Mouse (Mus musculus) intestine, postnatal 0 days (tissue): ENCODE data around the gene Ccdc106. TPM values are rescaled to one million over a fixed set of nuclear protein-coding genes. Genes with fewer than 3 reads are reported as not detected.

Experiments used
- ATAC-seq: fragments of 200-750 bp; cut with Nextera tagmentation; 2 replicates; pipeline ENCODE4 v1.8.0; 2017; ENCODE audit warnings: mild to moderate bottlenecking, moderate TSS enrichment, moderate library complexity
- H3K27ac ChIP-seq: fragments of 300-500 bp; sonication (generic); 2 replicates; pipeline ENCODE4 v1.5.1; 2014; ENCODE audit warnings: mild to moderate bottlenecking, low read depth, low read length, moderate library complexity
- H3K27me3 ChIP-seq: fragments of 300-500 bp; sonication (generic); replicated peaks from 2 replicates; pipeline ENCODE4 v1.6.1; 2014; ENCODE audit warnings: low read length, mixed read lengths; ENCODE audit not compliant: control insufficient read depth, insufficient read depth
- H3K36me3 ChIP-seq: fragments of 300-500 bp; sonication (generic); 2 replicates; pipeline ENCODE4 v1.6.1; 2014; ENCODE audit warnings: mild to moderate bottlenecking, moderate library complexity; ENCODE audit not compliant: control insufficient read depth, insufficient read depth
- H3K4me1 ChIP-seq: fragments of 300-500 bp; sonication (generic); replicated peaks from 2 replicates; pipeline ENCODE4 v1.6.1; 2014; ENCODE audit warnings: antibody characterized with exemption, low read length, mixed read lengths; ENCODE audit not compliant: control insufficient read depth, insufficient read depth
- H3K4me2 ChIP-seq: fragments of 300-500 bp; sonication (generic); replicated peaks from 2 replicates; pipeline ENCODE4 v1.6.1; 2014; ENCODE audit warnings: low read depth, mild to moderate bottlenecking, moderate library complexity
- H3K4me3 ChIP-seq: fragments of 300-500 bp; sonication (generic); 2 replicates; pipeline ENCODE4 v1.5.1; 2014; ENCODE audit warnings: low read depth, low read length
- H3K9ac ChIP-seq: fragments of 300-500 bp; sonication (generic); 2 replicates; pipeline ENCODE4 v1.6.1; 2014; ENCODE audit warnings: mild to moderate bottlenecking, low read depth, low read length
- H3K9me3 ChIP-seq: fragments of 300-500 bp; sonication (generic); 2 replicates; pipeline ENCODE4 v1.6.1; 2016; ENCODE audit warnings: mixed run types; ENCODE audit not compliant: control insufficient read depth
- CTCF ChIP-seq: sonication (generic); IDR thresholded peaks from 2 replicates; pipeline ENCODE4 v1.5.1; 2016; ENCODE audit warnings: low read depth, mild to moderate bottlenecking, control low read depth, antibody characterized with exemption, moderate library complexity
- WGBS: fragments of 180-500 bp; shearing (Covaris S2); extraction: QIAGEN DNeasy Blood & Tissue Kit; methylation state at CpG from one replicate; pipeline ENCODE4 v1.1.7; 2014; 5-methylcytosine and 5-hydroxymethylcytosine counted together
- polyA plus RNA-seq: library from polyadenylated mRNA; unstranded; fragments of >200 nt; fragmentation: Nextera tagmentation; extraction: Ambion mirVana; gene quantifications from 2 replicates; pipeline ENCODE4 v1.2.1, GENCODE M21; 2015

Gene Ccdc106
- polyA plus RNA-seq, 1 experiment from 2014 or later = 8.8 TPM

GRCm38 (mm10) chr7:5089853-5090252, 69.5 kb downstream of the Ccdc106 start:
- TF ChIP-seq CTCF = no peak
- WGBS = 94% methylated on average over 15 of the region's 15 CpGs
- Histone ChIP-seq H3K4me2 (no peak overlapping the region), H3K36me3 (peaks cover 61% of the 10 kb centered on the region), H3K9ac (no peak overlapping the region), H3K27me3 (no peaks in the 10 kb centered on the region), H3K9me3 (no peaks in the 10 kb centered on the region), H3K4me3 (no peak overlapping the region), H3K27ac (peak overlapping the region; percentile 15; the same call in 1 of the 2 replicates), H3K4me1 (peaks cover 14% of the 10 kb centered on the region; the same call in 1 of the 2 replicates)
- ATAC-seq = no peak

DNA sequence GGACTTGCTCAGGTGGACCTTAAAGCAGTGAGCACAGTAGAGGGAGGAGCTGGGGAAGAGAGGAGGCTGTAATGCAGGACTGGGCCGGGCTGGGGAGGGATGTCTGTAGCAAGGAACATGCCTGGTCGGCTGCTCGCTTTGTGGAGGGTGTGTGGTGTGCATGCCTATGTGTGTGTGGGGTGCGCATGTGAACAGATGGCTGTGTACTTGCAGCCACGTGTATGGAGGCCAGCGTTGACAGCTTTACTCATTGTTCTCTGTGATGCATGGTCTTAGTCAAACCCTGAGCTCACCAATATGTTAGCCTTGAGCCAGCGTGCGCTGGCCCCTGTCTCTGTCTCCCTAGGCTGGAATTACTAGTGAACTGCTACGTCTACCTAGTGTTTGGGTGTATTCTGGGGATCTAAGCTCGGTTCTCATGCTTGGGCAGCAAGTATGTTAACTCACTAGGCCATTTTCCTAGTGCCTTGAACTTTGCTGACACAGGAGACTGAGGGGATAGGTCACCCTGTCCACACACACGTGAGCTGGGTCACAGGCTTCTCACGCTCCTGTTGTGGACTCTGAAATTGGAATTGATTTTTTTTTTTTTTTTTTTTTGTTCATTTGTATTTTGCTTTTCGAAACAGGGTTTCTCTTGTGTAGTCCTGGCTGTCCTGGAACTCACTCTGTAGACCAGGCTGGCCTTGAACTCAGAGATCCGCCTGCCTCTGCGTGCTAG, 70.8 kb downstream of the Ccdc106 start:
- Histone ChIP-seq H3K9ac (no peak overlapping the region), H3K4me3 (no peak overlapping the region), H3K9me3 (no peaks in the 10 kb centered on the region), H3K36me3 (peaks cover 67% of the 10 kb centered on the region), H3K27ac (peak overlapping the region; percentile 50; the same call in 1 of the 2 replicates), H3K27me3 (no peaks in the 10 kb centered on the region), H3K4me2 (no peak overlapping the region), H3K4me1 (peaks cover 14% of the 10 kb centered on the region; the same call in 1 of the 2 replicates)
- no peak for TF ChIP-seq CTCF
- ATAC-seq = no peak
- 81% methylated on average over 15 of the region's 15 CpGs for WGBS

DNA sequence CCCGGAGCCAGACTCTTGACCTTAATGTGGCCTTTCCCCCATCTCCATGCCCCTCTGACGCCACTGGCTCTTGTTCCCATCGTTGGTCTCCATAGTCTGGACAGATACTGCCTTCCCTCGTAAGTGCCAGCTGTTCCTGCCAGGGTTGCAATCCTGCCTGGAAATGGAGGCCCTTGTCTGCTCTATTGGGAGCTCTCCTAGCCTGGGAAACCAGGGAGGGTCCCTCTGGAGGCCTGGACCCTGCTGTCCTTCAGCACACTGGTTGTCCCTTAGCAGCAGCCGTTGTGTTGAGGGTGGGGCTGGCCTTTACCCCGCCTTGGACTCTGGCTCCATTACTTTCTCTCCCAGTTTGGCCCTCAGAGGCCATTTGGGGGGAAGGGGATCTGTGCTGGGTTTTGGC, 72.0 kb downstream of the Ccdc106 start:
- TF ChIP-seq CTCF = no peak
- Histone ChIP-seq H3K4me3 (no peak overlapping the region), H3K4me1 (peaks cover 9% of the 10 kb centered on the region; the same call in 1 of the 2 replicates), H3K27ac (peak overlapping the region; percentile 41), H3K4me2 (no peak overlapping the region), H3K36me3 (peaks cover 74% of the 10 kb centered on the region), H3K27me3 (no peaks in the 10 kb centered on the region), H3K9ac (no peak overlapping the region), H3K9me3 (no peaks in the 10 kb centered on the region)
- ATAC-seq = no peak
- 66% methylated on average over 6 of the region's 6 CpGs for WGBS

DNA sequence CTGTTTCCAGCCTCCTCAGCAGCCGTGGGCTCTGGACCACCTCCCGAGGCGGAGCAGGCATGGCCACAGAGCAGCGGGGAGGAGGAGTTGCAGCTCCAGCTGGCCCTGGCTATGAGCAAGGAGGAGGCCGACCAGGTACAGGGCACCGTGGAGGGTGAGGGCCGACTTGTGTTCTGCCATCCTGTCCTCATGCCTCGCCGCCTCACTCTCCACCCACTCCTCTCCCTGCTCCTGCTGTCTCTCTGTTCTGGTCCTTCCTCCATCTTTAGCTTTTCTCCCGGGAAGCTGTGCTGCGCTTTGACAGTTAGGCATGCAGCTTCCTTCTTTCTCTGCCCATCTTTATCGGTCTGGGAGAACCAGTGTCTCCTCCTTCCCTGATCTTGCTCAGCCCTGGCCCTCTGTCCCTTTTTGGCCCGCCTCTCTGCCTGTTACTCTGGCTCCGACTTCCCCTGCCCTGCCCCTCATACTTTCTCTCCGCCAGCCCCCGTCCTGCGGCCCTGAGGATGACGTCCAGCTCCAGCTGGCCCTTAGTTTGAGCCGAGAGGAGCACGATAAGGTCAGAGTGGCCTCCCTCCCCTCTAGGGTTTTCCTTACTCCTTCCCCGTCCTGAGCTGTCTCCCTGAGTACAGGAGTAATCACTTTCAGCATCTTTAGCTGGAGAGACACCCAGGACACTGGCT, 72.6 kb downstream of the Ccdc106 start:
- Histone ChIP-seq H3K36me3 (peaks cover 80% of the 10 kb centered on the region), H3K4me3 (no peak overlapping the region), H3K9ac (no peak overlapping the region), H3K4me2 (no peak overlapping the region), H3K27me3 (no peaks in the 10 kb centered on the region), H3K4me1 (peaks cover 9% of the 10 kb centered on the region; the same call in 1 of the 2 replicates), H3K27ac (peak overlapping the region; percentile 41), H3K9me3 (no peaks in the 10 kb centered on the region)
- 83% methylated on average over 19 of the region's 21 CpGs for WGBS
- no peak for TF ChIP-seq CTCF
- ATAC-seq = no peak

GRCm38 (mm10) chr7:5098769-5099168, 78.4 kb downstream of the Ccdc106 start:
- Histone ChIP-seq H3K9me3 (no peaks in the 10 kb centered on the region), H3K27ac (no peak overlapping the region), H3K9ac (no peak overlapping the region), H3K4me2 (no peak overlapping the region), H3K4me3 (no peak overlapping the region), H3K27me3 (no peaks in the 10 kb centered on the region), H3K4me1 (no peaks in the 10 kb centered on the region), H3K36me3 (peaks cover 50% of the 10 kb centered on the region)
- WGBS = 94% methylated on average over 5 of the region's 5 CpGs
- ATAC-seq = no peak
- TF ChIP-seq CTCF = no peak

DNA sequence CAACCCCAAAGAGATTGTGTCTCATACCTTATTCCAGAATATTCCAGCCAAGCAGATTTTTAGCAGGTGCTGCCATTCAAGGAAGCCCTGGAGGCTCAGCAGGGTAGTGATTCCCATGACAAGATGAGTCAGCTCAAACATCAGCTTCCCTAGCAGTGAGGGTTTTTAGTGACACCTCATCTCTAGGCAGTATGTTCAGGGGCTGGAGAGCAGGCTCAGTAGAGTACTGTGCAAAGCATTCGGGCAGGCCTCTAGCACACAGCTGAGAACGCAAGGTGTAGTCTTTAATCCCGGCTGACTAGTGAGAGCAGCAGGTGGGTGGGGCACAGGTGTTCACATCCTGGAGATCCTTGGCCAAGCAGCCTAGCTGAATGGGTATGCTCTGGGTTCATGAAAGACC, 79.4 kb downstream of the Ccdc106 start:
- no peak overlapping the region for H3K9ac ChIP-seq
- no peak overlapping the region for H3K4me3 ChIP-seq
- no peak overlapping the region for H3K27ac ChIP-seq
- H3K4me2 ChIP-seq = no peak overlapping the region
- H3K9me3 ChIP-seq = no peaks in the 10 kb centered on the region
- TF ChIP-seq CTCF = no peak
- WGBS = 62% methylated on average over 3 of the region's 3 CpGs
- H3K27me3 ChIP-seq = no peaks in the 10 kb centered on the region
- no peaks in the 10 kb centered on the region for H3K4me1 ChIP-seq
- H3K36me3 ChIP-seq = peaks cover 39% of the 10 kb centered on the region
- no peak for ATAC-seq
